14 mouse cellular contexts compared by ENCODE assay signal in genomic region chr11:85395361-85395760, GRCm38 (mm10). TPM values are rescaled to one million over a fixed set of nuclear protein-coding genes. Genes with fewer than 3 reads are reported as not detected.
DNase-seq lines count a peak whose midpoint lies in the region; ATAC-seq and TF ChIP-seq lines count a peak whose summit lies in the region.
"Had no signal": no experiment of that assay in that cellular context is flagged by ENCODE, and none has a peak within 500 bp of the region (broad histone marks: within the 10 kb centered on the region; RNA-seq: fewer than 3 reads in every experiment).

No protein-coding gene starts in this region.

- no peak for ATAC-seq in kidney, embryonic 16.5 days (ENCODE audit: low FRiP score, low TSS enrichment)
- no peak for ATAC-seq in lung, postnatal 0 days
- ATAC-seq: liver, postnatal 0 days had no signal

- H3K27ac ChIP-seq in kidney, adult 2 months (ENCODE audit: insufficient read depth, low read depth, low read length) = no peak overlapping the region
- H3K27ac ChIP-seq in kidney, embryonic 16.5 days (ENCODE audit: low read length) = no peak overlapping the region
- 0 out of 2 replicates have a peak overlapping the region, but pooled peaks have one; percentile 26 for H3K27ac ChIP-seq in lung, postnatal 0 days (ENCODE audit: low read length)
- H3K27ac ChIP-seq: embryonic facial prominence, embryonic 15.5 days; forebrain, embryonic 12.5 days; limb, embryonic 13.5 days had no signal

- no peak for TF ChIP-seq CTCF in kidney, adult 2 months (conservative IDR thresholded peaks at IDR 0.05; ENCODE audit: insufficient read depth, insufficient read length, low read depth, low read length)
- TF ChIP-seq CTCF in lung, postnatal 0 days (IDR thresholded peaks at IDR 0.05) = no peak

- 73% methylated on average over 7 of the region's 7 CpGs for WGBS in kidney, adult 2 months
- 61% methylated on average over 7 of the region's 7 CpGs for WGBS in kidney, embryonic 16.5 days
- WGBS in lung, postnatal 0 days = 64% methylated on average over 7 of the region's 7 CpGs

- TF ChIP-seq POLR2A in kidney, adult 2 months (IDR thresholded peaks at IDR 0.05; ENCODE audit: low read depth, low read length) = no peak

- H3K9ac ChIP-seq in kidney, embryonic 16.5 days (replicated peaks; ENCODE audit: low read length) = no peak overlapping the region
- no peak overlapping the region for H3K9ac ChIP-seq in lung, postnatal 0 days (replicated peaks; ENCODE audit: low read depth)
- H3K9ac ChIP-seq: embryonic facial prominence, embryonic 15.5 days; forebrain, embryonic 12.5 days; limb, embryonic 13.5 days; liver, postnatal 0 days had no signal

- no peak overlapping the region for H3K4me3 ChIP-seq in kidney, adult 2 months (ENCODE audit: insufficient read depth, low read depth, low read length)
- H3K4me3 ChIP-seq in kidney, embryonic 16.5 days (ENCODE audit: low read length) = no peak overlapping the region
- no peak overlapping the region for H3K4me3 ChIP-seq in lung, postnatal 0 days (ENCODE audit: low read depth, low read length)
- H3K4me3 ChIP-seq: embryonic facial prominence, embryonic 15.5 days; forebrain, embryonic 12.5 days; limb, embryonic 13.5 days had no signal

- TF ChIP-seq EP300 in lung, postnatal 0 days (IDR thresholded peaks at IDR 0.05) = no peak

- H3K4me2 ChIP-seq in kidney, embryonic 16.5 days (replicated peaks; ENCODE audit: low read depth, low read length) = no peak overlapping the region
- no peak overlapping the region for H3K4me2 ChIP-seq in lung, postnatal 0 days (replicated peaks; ENCODE audit: low read depth, low read length)
- H3K4me2 ChIP-seq: embryonic facial prominence, embryonic 15.5 days; forebrain, embryonic 12.5 days; limb, embryonic 13.5 days had no signal

- H3K9me3 ChIP-seq in kidney, embryonic 16.5 days (ENCODE audit: low read length) = no peaks in the 10 kb centered on the region
- no peaks in the 10 kb centered on the region for H3K9me3 ChIP-seq in lung, postnatal 0 days (ENCODE audit: low read length)
- H3K9me3 ChIP-seq: embryonic facial prominence, embryonic 15.5 days; forebrain, embryonic 12.5 days; limb, embryonic 13.5 days had no signal

- peak; percentile 19 for DNase-seq in embryo, embryonic 10.5 days (ENCODE audit: low spot score)
- DNase-seq in embryo, embryonic 10 days (ENCODE audit: low spot score) = no peak
- peak; percentile 29 for DNase-seq in kidney, adult 2 months
- DNase-seq in lung, postnatal 0 days (ENCODE audit: low spot score) = no peak
- no peak for DNase-seq in lung, postnatal 4 days
- no peak for DNase-seq in left cerebral cortex, adult 8-10 months (ENCODE audit: low spot score in 2 of 2)
- DNase-seq in cerebellum, postnatal 4 days (ENCODE audit: low spot score in 2 of 2) = no peak
- DNase-seq: adrenal gland, postnatal 10 days; cerebellum, adult 9-10 months; liver, postnatal 0 days had no signal

- no peaks in the 10 kb centered on the region for H3K36me3 ChIP-seq in kidney, adult 2 months (ENCODE audit: control insufficient read depth, insufficient read depth, low read length)
- H3K36me3 ChIP-seq in kidney, embryonic 16.5 days (ENCODE audit: insufficient read depth, low read length) = no peaks in the 10 kb centered on the region
- H3K36me3 ChIP-seq in lung, postnatal 0 days (ENCODE audit: insufficient read depth, low read length) = no peaks in the 10 kb centered on the region
- H3K36me3 ChIP-seq: embryonic facial prominence, embryonic 15.5 days; forebrain, embryonic 12.5 days; limb, embryonic 13.5 days had no signal

- no peaks in the 10 kb centered on the region for H3K27me3 ChIP-seq in kidney, adult 2 months (replicated peaks; ENCODE audit: control insufficient read depth, insufficient read depth, low read length)
- H3K27me3 ChIP-seq in kidney, embryonic 16.5 days (ENCODE audit: insufficient read depth, low read length) = no peaks in the 10 kb centered on the region
- no peaks in the 10 kb centered on the region for H3K27me3 ChIP-seq in lung, postnatal 0 days (replicated peaks; ENCODE audit: insufficient read depth, low read length)
- H3K27me3 ChIP-seq: embryonic facial prominence, embryonic 15.5 days; forebrain, embryonic 12.5 days; limb, embryonic 13.5 days had no signal

- no peaks in the 10 kb centered on the region for H3K4me1 ChIP-seq in kidney, adult 2 months (ENCODE audit: control insufficient read depth, insufficient read depth, low read length)
- peaks cover 6% of the 10 kb centered on the region; the same call in 1 of the 2 replicates for H3K4me1 ChIP-seq in kidney, embryonic 16.5 days (ENCODE audit: insufficient read depth, low read length)
- H3K4me1 ChIP-seq in lung, postnatal 0 days (ENCODE audit: insufficient read depth, low read depth, low read length) = peaks cover 5% of the 10 kb centered on the region; the same call in 1 of the 2 replicates

RNA-seq across cellular contexts. Expression of gene Bcas3, which starts 42.4 kb away (rescaled TPM):
- polyA plus RNA-seq in kidney, adult 2 months (2012; rRNA removed) = 47.3 and 48.1 TPM in 2 replicates
- 34.7 and 35.0 TPM in 2 replicates for polyA plus RNA-seq in kidney, embryonic 16.5 days (2015; fragmentation: Nextera tagmentation; extraction: Ambion mirVana)
- polyA plus RNA-seq in lung, postnatal 0 days (2015; fragmentation: Nextera tagmentation; extraction: Ambion mirVana) = 26.0 and 31.0 TPM in 2 replicates
- total RNA-seq in left cerebral cortex, adult 8-10 months (2022) = 10 to 100 TPM; 67.2 to 79.7 (median 75.7) TPM

Comparison
In these comparisons a context has a peak if more than half of its experiments do, and no peak if none do; other contexts are left out.
1. DNase-seq: peak in embryo, embryonic 10.5 days (single experiment) and kidney, adult 2 months (single experiment); none in embryo, embryonic 10 days (single experiment), lung, postnatal 0 days (single experiment), lung, postnatal 4 days (0 of 2), left cerebral cortex, adult 8-10 months (0 of 2) and cerebellum, postnatal 4 days (0 of 2).